Mouse (Mus musculus) intestine, embryonic 16.5 days (tissue): ENCODE measurements at regions not wholly inside any gene's neighbourhood (a gene's known extent, or its start where the extent isn't known, plus 50 kb on each side); places are given as distances from the start of the nearest gene placed in this dataset.
A peak's percentile ranks its signal among the peaks of the same experiment; 100 is the strongest.

Experiments used
- ATAC-seq: fragments of 200-750 bp; cut with Nextera tagmentation; 2 replicates; pipeline ENCODE4 v1.8.0; 2017; ENCODE audit warnings: moderate TSS enrichment, moderate library complexity
- H3K27ac ChIP-seq: fragments of 300-500 bp; sonication (generic); 2 replicates; pipeline ENCODE4 v1.5.1; 2014; ENCODE audit warnings: mild to moderate bottlenecking, low read length
- H3K27me3 ChIP-seq: fragments of 300-500 bp; sonication (generic); replicated peaks from 2 replicates; pipeline ENCODE4 v1.6.1; 2014; ENCODE audit warnings: low read length, control low read depth, mixed read lengths; ENCODE audit not compliant: control insufficient read depth, insufficient read depth
- H3K36me3 ChIP-seq: fragments of 300-500 bp; sonication (generic); 2 replicates; pipeline ENCODE4 v1.6.1; 2014; ENCODE audit warnings: low read length, control low read depth; ENCODE audit not compliant: control insufficient read depth, insufficient read depth
- H3K4me1 ChIP-seq: fragments of 300-500 bp; sonication (generic); 2 replicates; pipeline ENCODE4 v1.6.1; 2014; ENCODE audit warnings: low read length, control low read depth, mixed read lengths; ENCODE audit not compliant: control insufficient read depth, insufficient read depth
- H3K4me2 ChIP-seq: fragments of 300-500 bp; sonication (generic); 2 replicates; pipeline ENCODE4 v1.6.1; 2014; ENCODE audit warnings: low read depth, low read length, control low read depth
- H3K4me3 ChIP-seq: fragments of 300-500 bp; sonication (generic); 2 replicates; pipeline ENCODE4 v1.5.1; 2014; ENCODE audit warnings: mild to moderate bottlenecking, low read length
- H3K9ac ChIP-seq: fragments of 300-500 bp; sonication (generic); 2 replicates; pipeline ENCODE4 v1.6.1; 2014; ENCODE audit warnings: low read depth, low read length
- H3K9me3 ChIP-seq: fragments of 300-500 bp; sonication (generic); 2 replicates; pipeline ENCODE4 v1.6.1; 2016; ENCODE audit warnings: low read length, control low read depth; ENCODE audit not compliant: control insufficient read depth
- WGBS: fragments of 180-500 bp; shearing (Covaris S2); extraction: QIAGEN DNeasy Blood & Tissue Kit; methylation state at CpG from one replicate; pipeline ENCODE4 v1.1.7; 2014; 5-methylcytosine and 5-hydroxymethylcytosine counted together

DNA sequence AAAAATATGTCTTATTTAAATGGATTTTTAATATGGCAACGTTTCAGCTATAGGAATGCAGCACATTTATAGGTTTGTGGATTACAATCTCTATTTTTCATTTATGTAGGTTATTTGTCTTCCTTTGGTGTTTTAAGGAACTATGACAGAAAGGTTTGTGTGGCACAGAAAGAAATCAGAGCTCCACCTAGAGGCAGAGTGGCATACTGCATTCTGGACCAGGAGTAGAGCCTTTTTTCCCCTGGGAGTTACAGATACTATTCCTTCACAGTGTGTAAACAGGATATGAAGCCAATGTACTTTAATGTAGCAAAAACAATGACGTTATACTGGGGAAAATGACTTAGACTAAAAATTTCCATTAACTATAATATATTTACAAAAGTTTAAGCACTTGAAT, 94.9 kb upstream of the St8sia4 start:
- Histone ChIP-seq H3K9ac (no peak overlapping the region), H3K9me3 (no peaks in the 10 kb centered on the region), H3K36me3 (no peaks in the 10 kb centered on the region), H3K4me3 (no peak overlapping the region), H3K27me3 (no peaks in the 10 kb centered on the region), H3K4me2 (no peak overlapping the region), H3K27ac (no peak overlapping the region), H3K4me1 (no peaks in the 10 kb centered on the region)
- WGBS = 3% methylated on average over 2 of the region's 2 CpGs
- ATAC-seq = 0 out of 2 replicates have a peak, but pooled peaks have one; percentile 33

DNA sequence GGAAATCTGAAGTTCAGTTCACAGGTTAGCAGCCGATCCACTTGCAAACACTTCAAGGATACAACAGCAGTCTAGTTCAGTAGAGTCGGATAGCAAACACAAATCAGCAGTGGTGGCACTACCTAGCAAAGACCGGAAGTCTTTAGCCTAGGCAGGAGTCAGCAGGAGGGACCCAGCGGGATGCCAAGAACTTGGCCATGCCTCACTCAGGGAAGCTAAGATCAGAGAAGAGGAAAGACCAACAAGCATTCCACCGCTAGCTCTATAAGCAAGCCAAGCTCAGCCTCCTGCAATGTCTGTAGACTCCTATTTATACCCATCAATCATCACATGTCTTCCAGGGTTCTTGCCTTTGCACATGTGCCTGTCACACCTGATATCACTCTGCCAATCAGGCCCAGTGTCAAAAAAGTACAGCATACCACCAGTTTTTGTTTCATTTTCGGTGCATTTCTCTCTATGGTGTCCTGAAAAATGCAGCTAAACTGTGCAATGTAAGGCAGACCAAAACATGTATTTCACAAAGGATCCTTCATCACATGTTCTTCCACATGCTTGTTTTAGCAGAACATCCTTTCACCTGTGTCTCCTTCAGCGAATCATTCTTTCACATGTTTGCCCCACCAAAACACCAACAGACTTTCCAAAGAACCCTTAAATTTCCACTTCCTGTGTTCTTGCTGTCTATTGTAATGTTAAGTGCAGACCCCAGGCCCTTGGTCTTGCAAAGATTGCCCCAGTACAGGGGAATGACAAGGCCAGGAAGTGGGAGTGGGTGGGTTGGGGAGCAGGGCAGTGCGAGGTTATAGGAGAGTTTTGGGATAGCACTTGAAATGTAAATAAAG, 86.9 kb upstream of the St8sia4 start:
- no peak overlapping the region for H3K27ac ChIP-seq
- H3K4me3 ChIP-seq = no peak overlapping the region
- H3K4me1 ChIP-seq = no peaks in the 10 kb centered on the region
- H3K27me3 ChIP-seq = no peaks in the 10 kb centered on the region
- H3K36me3 ChIP-seq = no peaks in the 10 kb centered on the region
- 85% methylated on average over 8 of the region's 8 CpGs for WGBS
- H3K4me2 ChIP-seq = no peak overlapping the region
- no peak for ATAC-seq
- no peak overlapping the region for H3K9ac ChIP-seq
- no peaks in the 10 kb centered on the region for H3K9me3 ChIP-seq

DNA sequence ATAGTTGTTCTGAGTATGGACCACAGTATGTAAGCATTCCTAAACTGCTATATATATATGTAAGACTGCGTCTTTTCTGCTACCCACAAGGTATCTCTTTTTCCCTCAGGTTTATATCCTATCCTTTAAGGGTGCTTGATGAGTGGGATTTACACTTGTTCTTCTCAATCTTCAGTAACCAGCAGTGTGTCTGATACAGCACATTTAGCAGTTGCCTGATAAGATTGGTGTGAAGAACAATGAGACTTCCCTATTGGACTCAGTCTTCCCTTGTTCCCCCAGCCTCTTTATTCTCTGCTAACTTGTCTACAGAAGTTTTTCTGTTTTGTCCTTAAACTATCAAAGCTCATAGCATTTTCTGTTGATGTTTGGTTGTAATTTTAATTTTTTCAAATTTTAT, 86.1 kb upstream of the St8sia4 start:
- no peaks in the 10 kb centered on the region for H3K4me1 ChIP-seq
- no peaks in the 10 kb centered on the region for H3K9me3 ChIP-seq
- no peak for ATAC-seq
- H3K4me3 ChIP-seq = no peak overlapping the region
- H3K27me3 ChIP-seq = no peaks in the 10 kb centered on the region
- H3K36me3 ChIP-seq = no peaks in the 10 kb centered on the region
- H3K9ac ChIP-seq = no peak overlapping the region
- no peak overlapping the region for H3K4me2 ChIP-seq
- H3K27ac ChIP-seq = no peak overlapping the region
- 89% methylated on average over 1 of the region's 1 CpGs for WGBS

DNA sequence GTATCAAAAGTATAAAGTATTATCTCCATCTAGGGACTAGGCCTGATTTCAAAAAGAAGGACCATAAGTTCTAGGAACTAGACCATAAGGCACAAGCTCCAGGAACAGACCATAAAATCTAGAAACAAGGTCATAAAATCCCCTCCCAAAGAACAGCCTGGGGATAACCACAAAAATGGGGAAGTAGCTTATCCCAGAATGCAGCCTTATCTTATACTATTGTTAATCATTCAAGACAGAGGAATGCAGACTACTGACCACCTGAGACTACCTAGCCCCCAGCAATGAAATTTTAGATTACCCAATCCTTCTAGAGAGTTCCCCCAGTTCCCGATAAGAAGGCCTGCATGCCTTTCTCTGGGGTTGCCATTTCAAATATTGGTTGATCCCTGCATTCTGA, 81.6 kb upstream of the St8sia4 start:
- no peak overlapping the region for H3K9ac ChIP-seq
- no peaks in the 10 kb centered on the region for H3K36me3 ChIP-seq
- no peaks in the 10 kb centered on the region for H3K27me3 ChIP-seq
- H3K9me3 ChIP-seq = no peaks in the 10 kb centered on the region
- no peak for ATAC-seq
- no peak overlapping the region for H3K4me3 ChIP-seq
- H3K4me2 ChIP-seq = no peak overlapping the region
- H3K4me1 ChIP-seq = no peaks in the 10 kb centered on the region
- no peak overlapping the region for H3K27ac ChIP-seq
- WGBS = 59% methylated on average over 1 of the region's 1 CpGs

DNA sequence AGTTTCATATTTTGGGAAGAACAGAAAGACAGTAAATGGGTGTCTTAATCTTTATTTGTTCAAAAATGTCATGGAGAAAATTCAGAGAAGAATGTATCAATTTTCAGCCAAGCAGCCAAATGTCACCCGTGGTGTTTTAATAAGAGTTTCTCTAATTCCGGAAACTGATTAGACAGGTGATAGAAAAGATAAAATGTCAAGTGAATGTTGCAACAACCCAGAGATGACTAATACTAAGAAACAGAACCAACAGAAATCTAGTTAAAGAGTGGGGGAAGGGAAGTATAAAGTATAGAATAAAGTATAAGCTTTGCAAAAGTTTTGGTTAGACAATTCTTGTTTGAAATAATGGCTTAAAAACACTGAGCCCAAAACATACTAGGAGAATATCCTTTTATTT, 79.9 kb upstream of the St8sia4 start:
- no peaks in the 10 kb centered on the region for H3K27me3 ChIP-seq
- H3K4me1 ChIP-seq = no peaks in the 10 kb centered on the region
- no peak overlapping the region for H3K27ac ChIP-seq
- H3K4me2 ChIP-seq = no peak overlapping the region
- H3K36me3 ChIP-seq = no peaks in the 10 kb centered on the region
- H3K9ac ChIP-seq = no peak overlapping the region
- no peaks in the 10 kb centered on the region for H3K9me3 ChIP-seq
- ATAC-seq = no peak
- 80% methylated on average over 2 of the region's 2 CpGs for WGBS
- no peak overlapping the region for H3K4me3 ChIP-seq

DNA sequence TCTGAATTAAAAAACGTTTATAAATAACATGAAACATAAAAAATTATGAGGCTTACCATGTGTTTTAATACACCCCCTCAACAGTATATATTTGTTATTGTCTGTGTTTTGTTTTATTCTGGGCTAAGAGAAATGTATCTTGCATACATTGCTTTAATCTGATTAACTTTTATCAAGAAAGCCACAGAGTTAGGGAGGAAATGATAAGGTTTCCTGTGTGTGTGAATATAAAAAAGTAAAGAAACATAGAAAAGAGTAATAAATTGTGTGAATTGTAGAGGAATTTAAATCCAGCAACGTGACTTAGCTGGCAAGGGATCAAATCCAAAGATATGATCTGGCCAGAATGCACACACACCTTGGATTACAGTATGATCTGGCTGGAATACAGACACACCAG, 77.1 kb upstream of the St8sia4 start:
- H3K4me1 ChIP-seq = no peaks in the 10 kb centered on the region
- H3K27ac ChIP-seq = no peak overlapping the region
- 41% methylated on average over 2 of the region's 2 CpGs for WGBS
- H3K9me3 ChIP-seq = no peaks in the 10 kb centered on the region
- no peak overlapping the region for H3K4me3 ChIP-seq
- no peaks in the 10 kb centered on the region for H3K27me3 ChIP-seq
- ATAC-seq = no peak
- no peaks in the 10 kb centered on the region for H3K36me3 ChIP-seq
- no peak overlapping the region for H3K4me2 ChIP-seq
- no peak overlapping the region for H3K9ac ChIP-seq

DNA sequence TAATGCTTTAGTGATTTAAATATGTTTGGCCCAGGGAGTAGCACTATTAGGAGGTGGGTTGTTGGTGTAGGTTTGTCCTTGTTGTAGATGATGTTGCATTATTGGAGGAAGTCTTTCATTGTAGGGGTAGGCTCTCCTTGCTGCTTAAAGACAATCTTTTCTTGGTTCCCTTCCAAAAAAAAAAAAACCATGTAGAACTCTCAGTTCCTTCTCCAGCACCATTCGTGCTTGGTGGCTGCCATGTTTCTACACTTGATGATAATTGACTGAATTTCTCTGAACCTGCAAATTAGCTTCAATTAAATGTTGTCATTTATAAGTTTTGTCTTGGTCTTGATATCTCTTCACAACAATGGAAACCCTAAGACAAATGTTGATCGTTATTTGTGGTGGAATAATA, 76.0 kb upstream of the St8sia4 start:
- Histone ChIP-seq H3K4me2 (no peak overlapping the region), H3K27me3 (no peaks in the 10 kb centered on the region), H3K9ac (no peak overlapping the region), H3K4me3 (no peak overlapping the region), H3K36me3 (no peaks in the 10 kb centered on the region), H3K4me1 (no peaks in the 10 kb centered on the region), H3K27ac (no peak overlapping the region), H3K9me3 (no peaks in the 10 kb centered on the region)
- no peak for ATAC-seq
- WGBS = 81% methylated on average over 2 of the region's 2 CpGs

DNA sequence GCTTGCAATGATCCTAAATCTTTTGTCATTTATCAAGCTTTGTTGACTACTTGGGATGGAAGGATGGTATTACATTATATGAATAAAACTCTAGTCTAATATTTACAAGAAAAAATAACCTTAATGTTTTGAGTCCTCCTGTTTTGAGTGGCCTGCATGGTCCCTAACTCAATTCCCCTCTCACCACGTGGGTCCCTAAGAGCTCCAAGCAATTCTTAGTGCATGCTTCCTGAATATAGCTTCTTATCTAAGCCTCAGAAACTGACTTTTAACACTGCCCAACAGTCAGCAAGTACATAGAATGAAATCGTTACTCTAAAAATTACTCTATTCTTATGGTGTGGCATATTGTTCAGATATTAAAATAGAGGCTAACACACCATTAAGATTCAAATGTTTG, 52.1 kb upstream of the St8sia4 start:
- ATAC-seq = no peak
- WGBS = 73% methylated on average over 2 of the region's 2 CpGs
- Histone ChIP-seq H3K9me3 (no peaks in the 10 kb centered on the region), H3K4me3 (no peak overlapping the region), H3K9ac (no peak overlapping the region), H3K27ac (no peak overlapping the region), H3K36me3 (no peaks in the 10 kb centered on the region), H3K27me3 (no peaks in the 10 kb centered on the region), H3K4me1 (no peaks in the 10 kb centered on the region), H3K4me2 (no peak overlapping the region)

DNA sequence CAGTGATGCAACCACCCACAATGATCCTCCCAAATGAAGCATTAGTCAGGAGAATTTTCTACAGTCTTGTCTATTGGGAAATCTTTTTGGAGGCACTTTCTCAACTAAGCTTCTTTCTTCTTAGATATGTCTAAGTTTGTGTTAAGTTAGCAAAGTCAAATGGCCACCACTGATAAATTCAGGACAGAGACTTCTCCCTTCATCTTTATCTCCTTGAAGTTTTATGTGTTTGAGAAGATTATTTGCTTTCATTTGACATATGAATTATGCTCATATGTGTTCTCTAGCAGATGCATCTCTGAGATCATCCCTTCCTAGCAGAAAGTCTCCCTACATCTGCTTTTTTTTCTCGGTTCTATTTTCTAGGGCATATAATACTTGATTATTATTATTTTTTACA, 51.4 kb upstream of the St8sia4 start:
- 98% methylated on average over 1 of the region's 1 CpGs for WGBS
- no peaks in the 10 kb centered on the region for H3K4me1 ChIP-seq
- no peaks in the 10 kb centered on the region for H3K27me3 ChIP-seq
- H3K4me3 ChIP-seq = no peak overlapping the region
- H3K4me2 ChIP-seq = no peak overlapping the region
- ATAC-seq = no peak
- no peak overlapping the region for H3K27ac ChIP-seq
- no peak overlapping the region for H3K9ac ChIP-seq
- H3K36me3 ChIP-seq = no peaks in the 10 kb centered on the region
- H3K9me3 ChIP-seq = no peaks in the 10 kb centered on the region
